Mouse (Mus musculus) embryonic facial prominence, embryonic 11.5 days (tissue): Measurements from ENCODE around the gene Rnd1. TPM values are rescaled to one million over a fixed set of nuclear protein-coding genes. Genes with fewer than 3 reads are reported as not detected.

Experiments
- ATAC-seq: fragments of 200-750 bp; cut with Nextera tagmentation; replicated peaks from 2 replicates; pipeline ENCODE4 v1.8.0; 2017; ENCODE audit warnings: low read depth; ENCODE audit not compliant: insufficient number of reproducible peaks, low FRiP score, low TSS enrichment
- DNase-seq: peaks from one replicate; pipeline ENCODE4 v3.0.0-alpha.2; 2015; ENCODE audit warnings: low spot score
- H3K27ac ChIP-seq: fragments of 300-500 bp; sonication (generic); replicated peaks from 2 replicates; pipeline ENCODE4 v1.5.1; 2014; ENCODE audit warnings: mild to moderate bottlenecking, low read depth, low read length, control low read depth
- H3K27me3 ChIP-seq: fragments of 300-500 bp; sonication (generic); 2 replicates; pipeline ENCODE4 v1.6.1; 2014; ENCODE audit warnings: mild to moderate bottlenecking, low read length, moderate library complexity, mixed read lengths; ENCODE audit not compliant: control insufficient read depth, insufficient read depth
- H3K36me3 ChIP-seq: fragments of 300-500 bp; sonication (generic); replicated peaks from 2 replicates; pipeline ENCODE4 v1.6.1; 2014; ENCODE audit warnings: low read depth, mild to moderate bottlenecking, low read length, moderate library complexity, mixed read lengths; ENCODE audit not compliant: control insufficient read depth, insufficient read depth
- H3K4me1 ChIP-seq: fragments of 300-500 bp; sonication (generic); 2 replicates; pipeline ENCODE4 v1.6.1; 2014; ENCODE audit warnings: low read length, mixed read lengths; ENCODE audit not compliant: control insufficient read depth, insufficient read depth
- H3K4me2 ChIP-seq: fragments of 300-500 bp; sonication (generic); 2 replicates; pipeline ENCODE4 v1.6.1; 2014; ENCODE audit warnings: low read depth, mild to moderate bottlenecking, control low read depth, low read length, moderate library complexity
- H3K4me3 ChIP-seq: fragments of 300-500 bp; sonication (generic); 2 replicates; pipeline ENCODE4 v1.5.1; 2014; ENCODE audit warnings: low read depth, low read length, control low read depth
- H3K9ac ChIP-seq: fragments of 300-500 bp; sonication (generic); replicated peaks from 2 replicates; pipeline ENCODE4 v1.6.1; 2014; ENCODE audit warnings: mild to moderate bottlenecking, control low read depth, low read length
- H3K9me3 ChIP-seq: fragments of 300-500 bp; sonication (generic); replicated peaks from 2 replicates; pipeline ENCODE4 v1.6.1; 2016; ENCODE audit warnings: mild to moderate bottlenecking, low read length, inconsistent platforms, mixed read lengths; ENCODE audit not compliant: control insufficient read depth
- WGBS: fragments of 180-500 bp; shearing (Covaris S2); extraction: QIAGEN DNeasy Blood & Tissue Kit; methylation state at CpG from one replicate; pipeline ENCODE4 v1.1.7; 2014; 5-methylcytosine and 5-hydroxymethylcytosine counted together
- polyA plus RNA-seq: library from polyadenylated mRNA; unstranded; fragments of >200 nt; fragmentation: Nextera tagmentation; extraction: Ambion mirVana; gene quantifications from 2 replicates; pipeline ENCODE4 v1.2.1, GENCODE M21; 2014

Rnd1 gene
- polyA plus RNA-seq, 1 experiment from 2014 or later: 0.63 TPM

GRCm38 (mm10) chr15:98614971-98615370 is 62.3 kb downstream of the Rnd1 start:
- Histone ChIP-seq H3K36me3 (no peaks in the 10 kb centered on the region), H3K27me3 (no peaks in the 10 kb centered on the region), H3K4me3 (no peak overlapping the region), H3K4me2 (no peak overlapping the region), H3K9me3 (no peaks in the 10 kb centered on the region), H3K4me1 (no peaks in the 10 kb centered on the region; the same call in none of the 2 replicates), H3K27ac (no peak overlapping the region), H3K9ac (no peak overlapping the region)
- no peak for DNase-seq
- 53% methylated on average over 6 of the region's 6 CpGs for WGBS
- ATAC-seq: no peak

GRCm38 (mm10) chr15:98614551-98614950 is 62.7 kb downstream of the Rnd1 start:
- no peak for DNase-seq
- Histone ChIP-seq H3K9me3 (no peaks in the 10 kb centered on the region), H3K9ac (no peak overlapping the region), H3K4me1 (no peaks in the 10 kb centered on the region; the same call in none of the 2 replicates), H3K4me3 (no peak overlapping the region), H3K27me3 (no peaks in the 10 kb centered on the region), H3K4me2 (no peak overlapping the region), H3K27ac (no peak overlapping the region), H3K36me3 (no peaks in the 10 kb centered on the region)
- no peak for ATAC-seq
- 61% methylated on average over 9 of the region's 9 CpGs for WGBS

Other genes starting within 250 kb of the Rnd1 start
- not detected in 2 replicates for gene Olfr282, start 246.2 kb downstream of the Rnd1 start, polyA plus RNA-seq
- not detected in 2 replicates for gene Olfr281, start 224.9 kb downstream of the Rnd1 start, polyA plus RNA-seq
- not detected in 2 replicates for gene OR5BS1P, start 207.6 kb downstream of the Rnd1 start, polyA plus RNA-seq
- gene Lalba, start 194.7 kb downstream of the Rnd1 start, polyA plus RNA-seq: 0.38 and 0.39 TPM in 2 replicates
- gene Olfr279, start 185.1 kb downstream of the Rnd1 start, polyA plus RNA-seq: not detected in 2 replicates
- gene Kansl2, start 143.2 kb downstream of the Rnd1 start, polyA plus RNA-seq: 145 and 153 TPM in 2 replicates
- gene Ccnt1, start 106.5 kb downstream of the Rnd1 start, polyA plus RNA-seq: 61.4 and 61.8 TPM in 2 replicates
- gene 4930415O20Rik, start 106.5 kb downstream of the Rnd1 start, polyA plus RNA-seq: not detected in 2 replicates
- gene Adcy6, start 67.4 kb downstream of the Rnd1 start, polyA plus RNA-seq: 8.4 and 10.4 TPM in 2 replicates
- gene Cacnb3, start 46.6 kb downstream of the Rnd1 start, polyA plus RNA-seq: 32.3 and 33.4 TPM in 2 replicates
- 20.8 and 22.0 TPM in 2 replicates for gene Ddx23, start 14.6 kb downstream of the Rnd1 start, polyA plus RNA-seq
- gene Ccdc65, start 30.7 kb upstream of the Rnd1 start, polyA plus RNA-seq: 1.3 TPM in 2 replicates
- 18.9 and 21.0 TPM in 2 replicates for gene Fkbp11, start 50.7 kb upstream of the Rnd1 start, polyA plus RNA-seq
- 24.5 and 28.7 TPM in 2 replicates for gene Arf3, start 85.8 kb upstream of the Rnd1 start, polyA plus RNA-seq
- 1.6 and 2.3 TPM in 2 replicates for gene Wnt10b, start 100.7 kb upstream of the Rnd1 start, polyA plus RNA-seq
- 0.28 and 0.33 TPM in 2 replicates for gene Wnt1, start 112.4 kb upstream of the Rnd1 start, polyA plus RNA-seq
- gene Ddn, start 132.0 kb upstream of the Rnd1 start, polyA plus RNA-seq: 0.26 and 0.27 TPM in 2 replicates
- gene Prkag1, start 154.1 kb upstream of the Rnd1 start, polyA plus RNA-seq: 69.8 and 73.1 TPM in 2 replicates
- gene Kmt2d, start 193.7 kb upstream of the Rnd1 start, polyA plus RNA-seq: 11.6 and 12.0 TPM in 2 replicates
- gene Rhebl1, start 217.1 kb upstream of the Rnd1 start, polyA plus RNA-seq: 16.7 and 17.0 TPM in 2 replicates
- gene Dhh, start 221.1 kb upstream of the Rnd1 start, polyA plus RNA-seq: 0.76 and 1.3 TPM in 2 replicates
- 3.9 and 7.1 TPM in 2 replicates for gene Lmbr1l, start 240.8 kb upstream of the Rnd1 start, polyA plus RNA-seq